Mouse (Mus musculus) kidney, embryonic 14.5 days (tissue): ENCODE data around the gene Rad1. TPM values are rescaled to one million over a fixed set of nuclear protein-coding genes. Genes with fewer than 3 reads are reported as not detected.

Experiments
- ATAC-seq: fragments of 200-750 bp; cut with Nextera tagmentation; 2 replicates; pipeline ENCODE4 v1.8.0; 2017; ENCODE audit warnings: moderate number of reproducible peaks, mild to moderate bottlenecking, moderate TSS enrichment, moderate library complexity; ENCODE audit not compliant: low FRiP score, low TSS enrichment
- H3K27ac ChIP-seq: fragments of 300-500 bp; sonication (generic); 2 replicates; pipeline ENCODE4 v1.5.1; 2014; ENCODE audit warnings: low read depth, mild to moderate bottlenecking, low read length, moderate library complexity, mixed read lengths
- H3K27me3 ChIP-seq: fragments of 300-500 bp; sonication (generic); 2 replicates; pipeline ENCODE4 v1.6.1; 2014; ENCODE audit warnings: mild to moderate bottlenecking, low read length; ENCODE audit not compliant: control insufficient read depth, insufficient read depth
- H3K36me3 ChIP-seq: fragments of 300-500 bp; sonication (generic); 2 replicates; pipeline ENCODE4 v1.6.1; 2014; ENCODE audit warnings: low read length, mixed read lengths; ENCODE audit not compliant: control insufficient read depth, insufficient read depth
- H3K4me1 ChIP-seq: fragments of 300-500 bp; sonication (generic); 2 replicates; pipeline ENCODE4 v1.6.1; 2014; ENCODE audit warnings: low read length, mixed read lengths; ENCODE audit not compliant: control insufficient read depth, insufficient read depth
- H3K4me2 ChIP-seq: fragments of 300-500 bp; sonication (generic); replicated peaks from 2 replicates; pipeline ENCODE4 v1.6.1; 2014; ENCODE audit warnings: low read depth, mild to moderate bottlenecking, low read length
- H3K4me3 ChIP-seq: fragments of 300-500 bp; sonication (generic); 2 replicates; pipeline ENCODE4 v1.5.1; 2014; ENCODE audit warnings: mild to moderate bottlenecking, low read length
- H3K9ac ChIP-seq: fragments of 300-500 bp; sonication (generic); 2 replicates; pipeline ENCODE4 v1.6.1; 2014; ENCODE audit warnings: low read depth, mild to moderate bottlenecking, low read length, moderate library complexity
- H3K9me3 ChIP-seq: fragments of 300-500 bp; sonication (generic); 2 replicates; pipeline ENCODE4 v1.6.1; 2016; ENCODE audit warnings: low read length; ENCODE audit not compliant: control insufficient read depth
- WGBS: fragments of 180-500 bp; shearing (Covaris S2); extraction: QIAGEN DNeasy Blood & Tissue Kit; methylation state at CpG from one replicate; pipeline ENCODE4 v1.1.7; 2014; 5-methylcytosine and 5-hydroxymethylcytosine counted together
- polyA plus RNA-seq: library from polyadenylated mRNA; unstranded; fragments of >200 nt; fragmentation: Nextera tagmentation; extraction: Ambion mirVana; gene quantifications from 2 replicates; pipeline ENCODE4 v1.2.1, GENCODE M21; 2014

The Rad1 gene
- polyA plus RNA-seq, result 25.3 and 29.1 TPM in 2 replicates

DNA sequence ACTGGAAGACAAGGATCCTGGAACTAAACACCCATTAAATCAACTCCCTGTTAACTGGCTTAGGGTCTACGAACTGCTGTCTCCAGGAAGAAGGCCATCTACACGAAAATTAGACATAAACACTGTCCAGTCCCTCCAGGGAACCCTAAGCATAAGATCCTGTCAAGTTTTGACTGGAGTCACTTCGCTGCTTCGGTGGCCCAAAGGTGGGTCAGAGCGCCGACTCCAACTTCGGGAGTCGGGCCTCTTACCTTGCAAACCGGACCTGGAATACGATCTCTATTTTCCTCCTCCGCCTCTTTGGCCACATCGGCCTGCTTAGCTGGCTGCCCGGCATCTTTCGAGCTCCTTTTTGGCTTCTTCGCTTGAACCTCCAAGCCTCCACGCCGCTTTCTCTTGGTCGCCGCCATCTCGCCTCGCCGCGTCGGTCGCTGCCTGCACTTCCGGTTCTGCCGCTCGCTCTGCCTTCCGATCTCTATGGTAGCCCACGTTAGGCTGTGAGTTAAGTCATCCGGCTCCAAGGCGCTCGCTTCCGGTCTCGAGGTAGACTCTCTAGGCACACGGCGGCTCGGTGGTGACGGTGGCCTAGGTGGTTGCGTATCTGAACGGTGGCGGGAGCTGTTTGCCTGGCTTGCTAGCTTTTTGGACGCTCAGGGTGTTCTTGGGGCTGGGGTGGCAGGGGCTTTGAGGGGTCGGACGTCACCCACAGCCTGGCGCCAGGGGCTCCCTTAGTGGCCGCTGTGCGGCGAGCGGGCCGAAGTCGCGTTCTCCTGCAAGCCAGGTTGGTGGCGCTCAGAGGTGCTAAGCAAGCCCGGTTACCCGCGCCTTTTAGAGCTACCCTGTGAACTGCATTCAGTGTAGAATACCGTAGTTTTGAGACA, at the start of gene Rad1, which contains the start of gene Brix1:
Gene Rad1 (plus strand): TSS at position 535 of the 881 bp plus-strand sequence.
Gene Brix1 (minus strand): TSS at position 464 of the 881 bp plus-strand sequence.
- Histone ChIP-seq H3K4me1 (peaks cover 15% of the 10 kb centered on the region), H3K36me3 (peaks cover 38% of the 10 kb centered on the region), H3K9ac (peak within 1 kb of the TSS; percentile 90), H3K27ac (peak within 1 kb of the TSS; percentile 59), H3K9me3 (no peaks in the 10 kb centered on the region), H3K4me2 (peak within 1 kb of the TSS; percentile 78), H3K4me3 (peak within 1 kb of the TSS; percentile 89), H3K27me3 (no peaks in the 10 kb centered on the region)
- under 1% methylated on average over 58 of the region's 58 CpGs for WGBS
- peak; percentile 99 for ATAC-seq

DNA sequence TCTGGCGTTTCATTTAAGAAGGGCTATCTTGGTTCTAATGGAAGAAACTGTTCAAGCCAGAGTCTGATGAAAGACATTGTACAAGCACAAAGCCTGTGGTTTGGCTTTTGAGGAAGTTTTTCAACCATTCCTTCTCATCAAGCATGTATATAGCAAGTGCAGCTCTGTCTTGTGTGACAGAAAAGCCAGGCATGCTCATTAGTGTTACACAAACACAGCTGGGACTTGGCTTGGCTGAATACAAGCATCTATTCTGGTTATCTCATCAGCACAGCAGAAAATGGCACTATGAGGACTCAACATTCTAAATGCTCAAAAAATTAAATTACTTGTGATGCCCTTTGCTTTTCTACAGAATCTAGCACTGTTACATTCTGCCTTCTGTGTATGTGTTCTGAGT, 48.9 kb upstream of the Rad1 start:
- Histone ChIP-seq H3K36me3 (no peaks in the 10 kb centered on the region; the same call in 1 of the 2 replicates), H3K4me2 (no peak overlapping the region), H3K27me3 (no peaks in the 10 kb centered on the region), H3K9me3 (0 out of 2 replicates have a peak, but pooled peaks cover 4% of the 10 kb centered on the region), H3K9ac (no peak overlapping the region), H3K4me1 (no peaks in the 10 kb centered on the region), H3K4me3 (no peak overlapping the region), H3K27ac (no peak overlapping the region)
- WGBS, result 93% methylated on average over 1 of the region's 1 CpGs
- ATAC-seq, result no peak

- Histone ChIP-seq H3K4me3 (no peak overlapping the region), H3K27ac (no peak overlapping the region), H3K27me3 (no peaks in the 10 kb centered on the region), H3K36me3 (peaks cover 2% of the 10 kb centered on the region; the same call in 1 of the 2 replicates), H3K4me1 (no peaks in the 10 kb centered on the region), H3K4me2 (no peak overlapping the region), H3K9me3 (0 out of 2 replicates have a peak, but pooled peaks cover 4% of the 10 kb centered on the region), H3K9ac (no peak overlapping the region)
- WGBS, result 65% methylated on average over 6 of the region's 6 CpGs
- ATAC-seq, result no peak
Measured at GRCm38 (mm10) chr15:10439963-10440362, 45.9 kb upstream of the Rad1 start.

DNA sequence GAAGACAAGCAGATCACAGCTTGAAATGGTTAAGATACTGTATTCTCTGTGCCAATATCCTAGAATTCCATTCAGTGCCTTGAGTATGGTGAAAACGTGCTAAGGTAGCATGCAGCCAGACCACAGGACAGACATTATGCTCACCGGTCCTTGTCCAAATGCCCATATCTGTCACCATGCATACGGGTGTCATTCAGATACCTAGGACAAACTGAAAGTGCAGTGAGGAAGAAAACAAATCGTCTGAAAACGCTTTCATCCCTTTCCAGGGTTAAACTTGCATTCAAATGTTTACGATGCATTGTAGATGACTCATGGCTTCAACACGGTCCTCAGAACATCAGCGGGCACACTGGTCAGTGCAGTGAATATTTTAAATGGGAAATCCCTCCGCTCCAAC, 44.3 kb upstream of the Rad1 start:
- Histone ChIP-seq H3K27ac (no peak overlapping the region), H3K9ac (no peak overlapping the region), H3K9me3 (0 out of 2 replicates have a peak, but pooled peaks cover 2% of the 10 kb centered on the region), H3K4me3 (no peak overlapping the region), H3K4me1 (no peaks in the 10 kb centered on the region), H3K4me2 (no peak overlapping the region), H3K36me3 (peaks cover 7% of the 10 kb centered on the region; the same call in 1 of the 2 replicates), H3K27me3 (no peaks in the 10 kb centered on the region)
- no peak for ATAC-seq
- 89% methylated on average over 9 of the region's 9 CpGs for WGBS

DNA sequence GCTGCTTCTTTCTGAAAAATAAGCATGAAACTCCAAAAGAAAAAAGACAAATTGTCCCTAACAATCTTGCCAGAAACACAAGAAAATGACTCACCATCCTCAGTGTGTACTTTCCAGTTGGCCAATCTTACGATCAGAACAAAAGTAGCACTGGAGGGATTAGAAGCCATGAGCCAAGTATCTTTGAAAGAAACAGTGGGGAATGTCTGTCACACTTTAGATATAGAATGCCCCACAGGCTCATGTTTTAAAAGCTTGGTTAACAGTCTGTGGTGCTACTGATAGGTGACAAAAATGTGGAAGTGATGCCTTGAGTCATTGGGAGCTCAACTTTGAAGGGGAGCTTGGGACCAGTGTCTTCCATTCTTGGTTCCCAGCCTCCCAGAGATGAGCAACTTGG, 43.5 kb upstream of the Rad1 start:
- 100% methylated on average over 1 of the region's 1 CpGs for WGBS
- ATAC-seq, result no peak

DNA sequence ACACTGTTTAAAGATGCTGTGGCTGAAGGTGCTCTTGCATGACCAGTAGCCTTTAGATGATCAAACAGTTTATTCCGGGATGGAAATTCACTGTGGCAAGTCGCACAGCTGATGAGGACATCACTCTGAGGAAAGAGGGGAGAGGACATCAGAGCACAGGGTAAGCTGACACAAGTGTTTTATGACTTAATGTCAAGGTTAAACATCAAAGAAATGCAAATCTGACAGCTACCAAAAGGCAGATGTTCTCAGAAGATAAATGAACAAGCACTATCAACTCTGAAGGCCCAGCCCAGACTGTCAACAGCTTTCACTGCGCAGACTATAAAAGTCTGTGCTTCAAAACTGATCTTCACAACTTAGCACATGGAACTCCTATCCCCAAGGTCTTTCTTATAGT, 38.7 kb upstream of the Rad1 start:
- no peak for ATAC-seq
- 81% methylated on average over 3 of the region's 3 CpGs for WGBS
- H3K36me3 ChIP-seq, result peaks cover 40% of the 10 kb centered on the region

More for the DNA sequence above, 43.5 kb upstream of the Rad1 start:
- no peak overlapping the region for H3K27ac ChIP-seq
- no peak overlapping the region for H3K4me2 ChIP-seq
- H3K4me3 ChIP-seq, result no peak overlapping the region
- no peaks in the 10 kb centered on the region for H3K27me3 ChIP-seq
- no peaks in the 10 kb centered on the region for H3K9me3 ChIP-seq
- H3K4me1 ChIP-seq, result no peaks in the 10 kb centered on the region
- H3K36me3 ChIP-seq, result peaks cover 11% of the 10 kb centered on the region; the same call in 1 of the 2 replicates
- H3K9ac ChIP-seq, result no peak overlapping the region

GRCm38 (mm10) chr15:10460986-10461385, 24.8 kb upstream of the Rad1 start:
- Histone ChIP-seq H3K36me3 (peaks cover 34% of the 10 kb centered on the region), H3K4me1 (no peaks in the 10 kb centered on the region), H3K4me2 (no peak overlapping the region), H3K27ac (no peak overlapping the region), H3K27me3 (no peaks in the 10 kb centered on the region), H3K9ac (no peak overlapping the region), H3K4me3 (no peak overlapping the region), H3K9me3 (no peaks in the 10 kb centered on the region)
- 77% methylated on average over 12 of the region's 12 CpGs for WGBS
- ATAC-seq, result no peak

More for the DNA sequence above, 38.7 kb upstream of the Rad1 start:
- H3K27me3 ChIP-seq, result no peaks in the 10 kb centered on the region
- no peak overlapping the region for H3K27ac ChIP-seq
- no peak overlapping the region for H3K4me2 ChIP-seq
- no peak overlapping the region for H3K9ac ChIP-seq
- no peaks in the 10 kb centered on the region for H3K9me3 ChIP-seq
- H3K4me3 ChIP-seq, result no peak overlapping the region
- H3K4me1 ChIP-seq, result no peaks in the 10 kb centered on the region

GRCm38 (mm10) chr15:10463555-10463954, 22.3 kb upstream of the Rad1 start:
- ATAC-seq, result no peak
- H3K9ac ChIP-seq, result no peak overlapping the region
- WGBS, result 89% methylated on average over 5 of the region's 5 CpGs
- H3K4me1 ChIP-seq, result no peaks in the 10 kb centered on the region
- no peak overlapping the region for H3K4me2 ChIP-seq
- H3K36me3 ChIP-seq, result peaks cover 30% of the 10 kb centered on the region
- no peaks in the 10 kb centered on the region for H3K9me3 ChIP-seq
- H3K27ac ChIP-seq, result no peak overlapping the region
- H3K27me3 ChIP-seq, result no peaks in the 10 kb centered on the region
- H3K4me3 ChIP-seq, result no peak overlapping the region

GRCm38 (mm10) chr15:10464678-10465077, 21.1 kb upstream of the Rad1 start:
- no peak for ATAC-seq
- H3K27ac ChIP-seq, result no peak overlapping the region
- H3K36me3 ChIP-seq, result peaks cover 21% of the 10 kb centered on the region
- H3K9ac ChIP-seq, result no peak overlapping the region
- no peak overlapping the region for H3K4me3 ChIP-seq
- H3K4me2 ChIP-seq, result no peak overlapping the region
- H3K4me1 ChIP-seq, result no peaks in the 10 kb centered on the region
- H3K9me3 ChIP-seq, result no peaks in the 10 kb centered on the region
- 84% methylated on average over 3 of the region's 3 CpGs for WGBS
- no peaks in the 10 kb centered on the region for H3K27me3 ChIP-seq
